Mouse (Mus musculus): Measurements from ENCODE around the gene Hhipl1. TPM values are rescaled to one million over a fixed set of nuclear protein-coding genes. Genes with fewer than 3 reads are reported as not detected.

Hhipl1 gene
- polyA plus RNA-seq, 1 experiment from 2014 or later: 0.24 TPM

GRCm38 (mm10) chr12:108271351-108272142 lies 34.5 kb upstream of the Hhipl1 start:
- TF ChIP-seq CTCF (IDR thresholded peaks at IDR 0.05; ENCODE audit: low read depth) (no peak), EP300 (optimal IDR thresholded peaks at IDR 0.05) (no peak)
- ATAC-seq (ENCODE audit: low FRiP score, low TSS enrichment): no peak
- DNase-seq (ENCODE audit: low spot score): no peak
- Histone ChIP-seq H3K36me3 (ENCODE audit: control insufficient read depth, insufficient read depth, low read length) (no peaks in the 10 kb centered on the region), H3K27me3 (ENCODE audit: control insufficient read depth, insufficient read depth, low read length) (no peaks in the 10 kb centered on the region), H3K9me3 (ENCODE audit: control insufficient read depth, low read length) (no peaks in the 10 kb centered on the region), H3K9ac (ENCODE audit: low read length) (0 out of 2 replicates have a peak overlapping the region, but pooled peaks have one; percentile 8), H3K27ac (replicated peaks) (no peak overlapping the region), H3K4me1 (replicated peaks; ENCODE audit: control insufficient read depth, insufficient read depth) (peaks cover 7% of the 10 kb centered on the region), H3K4me2 (replicated peaks; ENCODE audit: low read depth) (peak overlapping the region; percentile 81), H3K4me3 (ENCODE audit: low read depth, low read length) (no peak overlapping the region)
- WGBS: 80% methylated on average over 16 of the region's 16 CpGs

- Histone ChIP-seq H3K27ac (replicated peaks) (no peak overlapping the region), H3K9ac (ENCODE audit: low read length) (0 out of 2 replicates have a peak overlapping the region, but pooled peaks have one; percentile 8), H3K4me3 (ENCODE audit: low read depth, low read length) (no peak overlapping the region), H3K4me2 (replicated peaks; ENCODE audit: low read depth) (peak overlapping the region; percentile 81), H3K27me3 (ENCODE audit: control insufficient read depth, insufficient read depth, low read length) (no peaks in the 10 kb centered on the region), H3K9me3 (ENCODE audit: control insufficient read depth, low read length) (no peaks in the 10 kb centered on the region), H3K36me3 (ENCODE audit: control insufficient read depth, insufficient read depth, low read length) (no peaks in the 10 kb centered on the region), H3K4me1 (replicated peaks; ENCODE audit: control insufficient read depth, insufficient read depth) (peaks cover 10% of the 10 kb centered on the region)
- ATAC-seq (ENCODE audit: low FRiP score, low TSS enrichment) (no peak), DNase-seq (ENCODE audit: low spot score) (no peak)
- TF ChIP-seq CTCF (IDR thresholded peaks at IDR 0.05; ENCODE audit: low read depth) (no peak), EP300 (optimal IDR thresholded peaks at IDR 0.05) (no peak)
- WGBS: 51% methylated on average over 7 of the region's 7 CpGs
These were observed 33.9 kb upstream of the Hhipl1 start for GRCm38 (mm10) chr12:108272143-108272635.

GRCm38 (mm10) chr12:108273466-108274312 lies 32.4 kb upstream of the Hhipl1 start:
- H3K36me3 ChIP-seq (ENCODE audit: control insufficient read depth, insufficient read depth, low read length): no peaks in the 10 kb centered on the region
- peaks cover 16% of the 10 kb centered on the region for H3K4me1 ChIP-seq (replicated peaks; ENCODE audit: control insufficient read depth, insufficient read depth)
- H3K9ac ChIP-seq (ENCODE audit: low read length): peak overlapping the region; percentile 70
- peak overlapping the region; percentile 66 for H3K4me3 ChIP-seq (ENCODE audit: low read depth, low read length)
- 17% methylated on average over 21 of the region's 21 CpGs for WGBS
- ATAC-seq (ENCODE audit: low FRiP score, low TSS enrichment) (no peak), DNase-seq (ENCODE audit: low spot score) (peak; percentile 52)
- no peaks in the 10 kb centered on the region for H3K9me3 ChIP-seq (ENCODE audit: control insufficient read depth, low read length)
- peak overlapping the region; percentile 78 for H3K27ac ChIP-seq (replicated peaks)
- TF ChIP-seq CTCF (IDR thresholded peaks at IDR 0.05; ENCODE audit: low read depth) (no peak), EP300 (optimal IDR thresholded peaks at IDR 0.05) (no peak)
- no peaks in the 10 kb centered on the region for H3K27me3 ChIP-seq (ENCODE audit: control insufficient read depth, insufficient read depth, low read length)
- H3K4me2 ChIP-seq (replicated peaks; ENCODE audit: low read depth): peak overlapping the region; percentile 81

- peak overlapping the region; percentile 66 for H3K4me3 ChIP-seq (ENCODE audit: low read depth, low read length)
- peak overlapping the region; percentile 81 for H3K4me2 ChIP-seq (replicated peaks; ENCODE audit: low read depth)
- WGBS: 1% methylated on average over 28 of the region's 35 CpGs
- peak overlapping the region; percentile 70 for H3K9ac ChIP-seq (ENCODE audit: low read length)
- ATAC-seq (ENCODE audit: low FRiP score, low TSS enrichment) (no peak), DNase-seq (ENCODE audit: low spot score) (no peak)
- no peaks in the 10 kb centered on the region for H3K9me3 ChIP-seq (ENCODE audit: control insufficient read depth, low read length)
- no peak for TF ChIP-seq EP300 (optimal IDR thresholded peaks at IDR 0.05)
- no peak for TF ChIP-seq CTCF (IDR thresholded peaks at IDR 0.05; ENCODE audit: low read depth)
- H3K4me1 ChIP-seq (replicated peaks; ENCODE audit: control insufficient read depth, insufficient read depth): peaks cover 16% of the 10 kb centered on the region
- H3K27me3 ChIP-seq (ENCODE audit: control insufficient read depth, insufficient read depth, low read length): no peaks in the 10 kb centered on the region
- peak overlapping the region; percentile 78 for H3K27ac ChIP-seq (replicated peaks)
- no peaks in the 10 kb centered on the region for H3K36me3 ChIP-seq (ENCODE audit: control insufficient read depth, insufficient read depth, low read length)
These were observed 31.8 kb upstream of the Hhipl1 start for GRCm38 (mm10) chr12:108274313-108274595.

- H3K9me3 ChIP-seq (ENCODE audit: control insufficient read depth, low read length): no peaks in the 10 kb centered on the region
- WGBS: under 1% methylated on average over 89 of the region's 120 CpGs
- H3K4me3 ChIP-seq (ENCODE audit: low read depth, low read length): peak within 1 kb of the TSS; percentile 66
- peak within 1 kb of the TSS; percentile 70 for H3K9ac ChIP-seq (ENCODE audit: low read length)
- ATAC-seq (ENCODE audit: low FRiP score, low TSS enrichment): no peak
- no peaks in the 10 kb centered on the region for H3K36me3 ChIP-seq (ENCODE audit: control insufficient read depth, insufficient read depth, low read length)
- H3K4me2 ChIP-seq (replicated peaks; ENCODE audit: low read depth): peak within 1 kb of the TSS; percentile 99
- H3K4me1 ChIP-seq (replicated peaks; ENCODE audit: control insufficient read depth, insufficient read depth): peaks cover 16% of the 10 kb centered on the region
- H3K27me3 ChIP-seq (ENCODE audit: control insufficient read depth, insufficient read depth, low read length): no peaks in the 10 kb centered on the region
- DNase-seq (ENCODE audit: low spot score): peak; percentile 59
- TF ChIP-seq CTCF (IDR thresholded peaks at IDR 0.05; ENCODE audit: low read depth): peak; percentile 36; the same call in 1 of the 2 replicates
- no peak for TF ChIP-seq EP300 (optimal IDR thresholded peaks at IDR 0.05)
- peak within 1 kb of the TSS; percentile 78 for H3K27ac ChIP-seq (replicated peaks)
These were observed 31.2 kb upstream of the Hhipl1 start, which contains the start of gene Ccdc85c for GRCm38 (mm10) chr12:108274661-108275507. Gene Ccdc85c, minus strand, starts transcription at chr12:108275425.
